8 mouse cellular contexts compared by ENCODE assay signal in genomic region chr6:120493374-120494181, GRCm38 (mm10). TPM values are rescaled to one million over a fixed set of nuclear protein-coding genes. Genes with fewer than 3 reads are reported as not detected.
A peak's percentile ranks its signal among the peaks of the same experiment; 100 is the strongest.
DNase-seq lines count a peak whose midpoint lies in the region; ATAC-seq lines count a peak whose summit lies in the region.

TSS of gene Tmem121b (minus strand) at chr6:120493807.

- peak within 1 kb of the TSS; percentile 93 for H3K27ac ChIP-seq in forebrain, embryonic 16.5 days (ENCODE audit: low read length)
- no peak within 1 kb of the TSS for H3K27ac ChIP-seq in limb, embryonic 11.5 days (replicated peaks; ENCODE audit: low read depth, low read length)
- H3K27ac ChIP-seq in midbrain, embryonic 14.5 days (replicated peaks; ENCODE audit: low read depth, low read length), result peak within 1 kb of the TSS; percentile 97
- no peak within 1 kb of the TSS for H3K27ac ChIP-seq in stomach, embryonic 15.5 days

- no peaks in the 10 kb centered on the region for H3K36me3 ChIP-seq in forebrain, embryonic 16.5 days (ENCODE audit: control insufficient read depth, insufficient read depth)
- no peaks in the 10 kb centered on the region for H3K36me3 ChIP-seq in limb, embryonic 11.5 days (ENCODE audit: control insufficient read depth, insufficient read depth, low read length)
- H3K36me3 ChIP-seq in midbrain, embryonic 14.5 days (ENCODE audit: control insufficient read depth, insufficient read depth, low read length), result no peaks in the 10 kb centered on the region
- no peaks in the 10 kb centered on the region for H3K36me3 ChIP-seq in stomach, embryonic 15.5 days

- no peaks in the 10 kb centered on the region for H3K9me3 ChIP-seq in forebrain, embryonic 16.5 days (ENCODE audit: control insufficient read depth, low read length)
- no peaks in the 10 kb centered on the region for H3K9me3 ChIP-seq in limb, embryonic 11.5 days (ENCODE audit: control insufficient read depth, low read length)
- no peaks in the 10 kb centered on the region for H3K9me3 ChIP-seq in midbrain, embryonic 14.5 days (ENCODE audit: control insufficient read depth, low read length)
- no peaks in the 10 kb centered on the region for H3K9me3 ChIP-seq in stomach, embryonic 15.5 days

- peak; percentile 91 for ATAC-seq in forebrain, embryonic 16.5 days
- ATAC-seq in inflammation-experienced regulatory T-cells, adult 6 months, result peak; percentile 19
- peak; percentile 61 for ATAC-seq in limb, embryonic 11.5 days (ENCODE audit: insufficient number of reproducible peaks, low FRiP score, low TSS enrichment, low read depth)
- peak; percentile 88 for ATAC-seq in midbrain, embryonic 14.5 days (ENCODE audit: low FRiP score, low TSS enrichment)
- ATAC-seq in stomach, embryonic 15.5 days (ENCODE audit: insufficient read depth, low FRiP score, low read depth), result peak; percentile 61

- peak within 1 kb of the TSS; percentile 87 for H3K9ac ChIP-seq in forebrain, embryonic 16.5 days (replicated peaks; ENCODE audit: low read depth, low read length)
- H3K9ac ChIP-seq in limb, embryonic 11.5 days (ENCODE audit: low read length), result peak within 1 kb of the TSS; percentile 63
- H3K9ac ChIP-seq in midbrain, embryonic 14.5 days (replicated peaks; ENCODE audit: low read length), result peak within 1 kb of the TSS; percentile 92
- H3K9ac ChIP-seq in stomach, embryonic 15.5 days, result peak within 1 kb of the TSS; percentile 29; the same call in 1 of the 2 replicates

- peak; percentile 68 for DNase-seq in gastrocnemius, postnatal 14 days
- no peak for DNase-seq in gastrocnemius, adult 18-20 months (ENCODE audit: low spot score)
- DNase-seq in cerebellum, adult 11-12 months, result peak; percentile 81
- peak; percentile 84 for DNase-seq in limb, embryonic 11.5 days (ENCODE audit: low spot score)
- peak; percentile 93 for DNase-seq in midbrain, embryonic 14.5 days

- H3K4me2 ChIP-seq in forebrain, embryonic 16.5 days (ENCODE audit: low read length), result peak within 1 kb of the TSS; percentile 73
- peak within 1 kb of the TSS; percentile 99 for H3K4me2 ChIP-seq in limb, embryonic 11.5 days (ENCODE audit: low read depth, severe bottlenecking)
- peak within 1 kb of the TSS; percentile 73 for H3K4me2 ChIP-seq in midbrain, embryonic 14.5 days (ENCODE audit: low read length)
- H3K4me2 ChIP-seq in stomach, embryonic 15.5 days, result peak within 1 kb of the TSS; percentile 96

- H3K27me3 ChIP-seq in forebrain, embryonic 16.5 days (replicated peaks; ENCODE audit: control insufficient read depth, insufficient read depth, low read length), result no peaks in the 10 kb centered on the region
- H3K27me3 ChIP-seq in limb, embryonic 11.5 days (ENCODE audit: control insufficient read depth, insufficient read depth, low read length), result peaks cover 29% of the 10 kb centered on the region
- H3K27me3 ChIP-seq in midbrain, embryonic 14.5 days (ENCODE audit: control insufficient read depth, insufficient read depth, low read length), result no peaks in the 10 kb centered on the region
- peaks cover 31% of the 10 kb centered on the region for H3K27me3 ChIP-seq in stomach, embryonic 15.5 days (replicated peaks)

- peaks cover 39% of the 10 kb centered on the region for H3K4me1 ChIP-seq in forebrain, embryonic 16.5 days (replicated peaks; ENCODE audit: control insufficient read depth, insufficient read depth, low read length)
- peaks cover 15% of the 10 kb centered on the region for H3K4me1 ChIP-seq in limb, embryonic 11.5 days (ENCODE audit: control insufficient read depth, insufficient read depth, low read length)
- peaks cover 35% of the 10 kb centered on the region for H3K4me1 ChIP-seq in midbrain, embryonic 14.5 days (ENCODE audit: control insufficient read depth, insufficient read depth, low read length)
- H3K4me1 ChIP-seq in stomach, embryonic 15.5 days, result peaks cover 12% of the 10 kb centered on the region

- WGBS in forebrain, embryonic 16.5 days, result under 1% methylated on average over 60 of the region's 84 CpGs
- under 1% methylated on average over 69 of the region's 84 CpGs for WGBS in limb, embryonic 11.5 days
- under 1% methylated on average over 73 of the region's 84 CpGs for WGBS in midbrain, embryonic 14.5 days
- under 1% methylated on average over 71 of the region's 84 CpGs for WGBS in stomach, embryonic 15.5 days

- peak within 1 kb of the TSS; percentile 79 for H3K4me3 ChIP-seq in forebrain, embryonic 16.5 days (replicated peaks; ENCODE audit: low read length)
- peak within 1 kb of the TSS; percentile 72 for H3K4me3 ChIP-seq in limb, embryonic 11.5 days (ENCODE audit: low read depth, low read length)
- H3K4me3 ChIP-seq in midbrain, embryonic 14.5 days (replicated peaks; ENCODE audit: low read depth, low read length), result peak within 1 kb of the TSS; percentile 73
- peak within 1 kb of the TSS; percentile 62 for H3K4me3 ChIP-seq in stomach, embryonic 15.5 days (replicated peaks)

- intact Hi-C loops in gastrocnemius, postnatal 14 days (cut with DNase I; ENCODE audit: low total_unique reads), result no loop called here

RNA-seq across cellular contexts. Expression of gene Tmem121b, which starts in this region (rescaled TPM):
- total RNA-seq in gastrocnemius, postnatal 14 days (2021), result under 1 TPM in 1 of 2 experiments, not detected in 1; 0.04 TPM
- total RNA-seq in gastrocnemius, adult 18-20 months (2021), result not detected
- 3.3 and 3.5 TPM in 2 replicates for polyA plus RNA-seq in forebrain, embryonic 16.5 days (2015; fragmentation: Nextera tagmentation; extraction: Ambion mirVana)
- polyA plus RNA-seq in inflammation-experienced regulatory T-cells, adult 6 months (2017; shearing (Covaris generic)), result under 1 TPM in 2 of 3 experiments, not detected in 1; 0.41 to 0.56 TPM
- 0.14 and 0.15 TPM in 2 replicates for polyA plus RNA-seq in limb, embryonic 11.5 days (2014; fragmentation: Nextera tagmentation; extraction: Ambion mirVana)
- 4.4 and 6.3 TPM in 2 replicates for polyA plus RNA-seq in midbrain, embryonic 14.5 days (2014; fragmentation: Nextera tagmentation; extraction: Ambion mirVana)
- polyA plus RNA-seq in stomach, embryonic 15.5 days (2015; fragmentation: Nextera tagmentation; extraction: Ambion mirVana), result 0.12 and 0.15 TPM in 2 replicates

Comparison
In these comparisons a context has a peak if more than half of its experiments do, and no peak if none do; other contexts are left out.
1. Peak in DNase-seq in gastrocnemius, postnatal 14 days; RNA of the gene not detected or under 1 TPM.
2. Peak in ATAC-seq in inflammation-experienced regulatory T-cells, adult 6 months; RNA of the gene not detected or under 1 TPM.
3. Peak in DNase-seq, ATAC-seq, H3K4me3 ChIP-seq, H3K9ac ChIP-seq and H3K4me2 ChIP-seq in limb, embryonic 11.5 days; RNA of the gene not detected or under 1 TPM.
4. Peak in ATAC-seq, H3K4me3 ChIP-seq, H3K9ac ChIP-seq and H3K4me2 ChIP-seq in stomach, embryonic 15.5 days; RNA of the gene not detected or under 1 TPM.
5. ATAC-seq: peak in every context shown above with its lines; median percentile 91 in forebrain, embryonic 16.5 days; 88 in midbrain, embryonic 14.5 days; 61 in limb, embryonic 11.5 days; 61 in stomach, embryonic 15.5 days; 19 in inflammation-experienced regulatory T-cells, adult 6 months.
6. H3K27ac ChIP-seq: peak in forebrain, embryonic 16.5 days (single experiment) and midbrain, embryonic 14.5 days (single experiment); none in limb, embryonic 11.5 days (single experiment) and stomach, embryonic 15.5 days (single experiment).
7. H3K9ac ChIP-seq: peak in every context shown above with its lines; median percentile 92 in midbrain, embryonic 14.5 days; 87 in forebrain, embryonic 16.5 days; 63 in limb, embryonic 11.5 days; 29 in stomach, embryonic 15.5 days.
8. Peak in every context shown above with its lines, with median percentiles within 50 percentile points of each other: H3K4me2 ChIP-seq and H3K4me3 ChIP-seq.